Mouse (Mus musculus) neural tube, embryonic 12.5 days (tissue): ENCODE data around the gene Tspan12. TPM values are rescaled to one million over a fixed set of nuclear protein-coding genes. Genes with fewer than 3 reads are reported as not detected.
A peak's percentile ranks its signal among the peaks of the same experiment; 100 is the strongest.

Experiments used
- ATAC-seq: fragments of 200-750 bp; cut with Nextera tagmentation; 2 replicates; pipeline ENCODE4 v1.8.0; 2017; ENCODE audit warnings: low read depth, mild to moderate bottlenecking, moderate TSS enrichment, moderate library complexity; ENCODE audit not compliant: low FRiP score
- H3K27ac ChIP-seq: fragments of 300-500 bp; sonication (generic); 2 replicates; pipeline ENCODE4 v1.5.1; 2016
- H3K27me3 ChIP-seq: fragments of 300-500 bp; sonication (generic); replicated peaks from 2 replicates; pipeline ENCODE4 v1.6.1; 2016; ENCODE audit warnings: mild to moderate bottlenecking
- H3K36me3 ChIP-seq: fragments of 300-500 bp; sonication (generic); 2 replicates; pipeline ENCODE4 v1.6.1; 2016; ENCODE audit warnings: mild to moderate bottlenecking
- H3K4me1 ChIP-seq: fragments of 300-500 bp; sonication (generic); 2 replicates; pipeline ENCODE4 v1.6.1; 2016
- H3K4me2 ChIP-seq: fragments of 300-500 bp; sonication (generic); replicated peaks from 2 replicates; pipeline ENCODE4 v1.6.1; 2016; ENCODE audit warnings: mild to moderate bottlenecking
- H3K4me3 ChIP-seq: fragments of 300-500 bp; sonication (generic); 2 replicates; pipeline ENCODE4 v1.5.1; 2016
- H3K9ac ChIP-seq: fragments of 300-500 bp; sonication (generic); 2 replicates; pipeline ENCODE4 v1.6.1; 2016; ENCODE audit warnings: mild to moderate bottlenecking
- H3K9me3 ChIP-seq: fragments of 300-500 bp; sonication (generic); 2 replicates; pipeline ENCODE4 v1.6.1; 2016; ENCODE audit warnings: mild to moderate bottlenecking
- WGBS: fragments of 180-500 bp; shearing (Covaris S2); methylation state at CpG from one replicate; pipeline ENCODE4 v1.1.7; 2016; 5-methylcytosine and 5-hydroxymethylcytosine counted together
- polyA plus RNA-seq: library from polyadenylated mRNA; unstranded; fragments of >200 nt; fragmentation: Nextera tagmentation; extraction: Ambion mirVana; gene quantifications from 2 replicates; pipeline ENCODE4 v1.2.1, GENCODE M21; 2016

The Tspan12 gene
- polyA plus RNA-seq, 1 experiment from 2014 or later = 62.2 TPM

- ATAC-seq = peak; percentile 95
- WGBS = 0% methylated on average over 5 of the region's 5 CpGs
- peaks cover 8% of the 10 kb centered on the region; the same call in 1 of the 2 replicates for H3K36me3 ChIP-seq
These were observed 1.0 kb downstream of the Tspan12 start for GRCm38 (mm10) chr6:21851346-21851595.

GRCm38 (mm10) chr6:21850526-21851345, 1.6 kb downstream of the Tspan12 start:
- Histone ChIP-seq H3K4me1 (peaks cover 11% of the 10 kb centered on the region), H3K36me3 (peaks cover 12% of the 10 kb centered on the region; the same call in 1 of the 2 replicates), H3K27me3 (no peaks in the 10 kb centered on the region), H3K9me3 (no peaks in the 10 kb centered on the region), H3K4me3 (peak overlapping the region; percentile 78), H3K9ac (peak overlapping the region; percentile 80), H3K27ac (no peak overlapping the region), H3K4me2 (peak overlapping the region; percentile 74)
- WGBS = 26% methylated on average over 21 of the region's 21 CpGs
- peak; percentile 27 for ATAC-seq

More at GRCm38 (mm10) chr6:21851346-21851595, 1.0 kb downstream of the Tspan12 start:
- Histone ChIP-seq H3K9ac (peak overlapping the region; percentile 80), H3K27me3 (no peaks in the 10 kb centered on the region), H3K27ac (peak overlapping the region; percentile 77; the same call in 1 of the 2 replicates), H3K9me3 (no peaks in the 10 kb centered on the region), H3K4me2 (peak overlapping the region; percentile 74), H3K4me1 (peaks cover 11% of the 10 kb centered on the region), H3K4me3 (peak overlapping the region; percentile 78)

- 97% methylated on average over 4 of the region's 4 CpGs for WGBS
- ATAC-seq = no peak
These were observed 3.5 kb downstream of the Tspan12 start for GRCm38 (mm10) chr6:21848808-21849207.

GRCm38 (mm10) chr6:21839976-21840775, 12.1 kb downstream of the Tspan12 start:
- Histone ChIP-seq H3K27ac (no peak overlapping the region), H3K9me3 (no peaks in the 10 kb centered on the region), H3K36me3 (peaks cover 10% of the 10 kb centered on the region), H3K4me1 (peaks cover 14% of the 10 kb centered on the region), H3K4me2 (peak overlapping the region; percentile 24), H3K4me3 (no peak overlapping the region), H3K9ac (no peak overlapping the region), H3K27me3 (no peaks in the 10 kb centered on the region)
- ATAC-seq = peak; percentile 91
- 15% methylated on average over 9 of the region's 9 CpGs for WGBS

More at GRCm38 (mm10) chr6:21848808-21849207, 3.5 kb downstream of the Tspan12 start:
- H3K4me2 ChIP-seq = no peak overlapping the region
- no peak overlapping the region for H3K4me3 ChIP-seq
- peaks cover 11% of the 10 kb centered on the region for H3K4me1 ChIP-seq
- H3K36me3 ChIP-seq = peaks cover 15% of the 10 kb centered on the region; the same call in 1 of the 2 replicates
- H3K9ac ChIP-seq = no peak overlapping the region
- no peak overlapping the region for H3K27ac ChIP-seq
- H3K27me3 ChIP-seq = no peaks in the 10 kb centered on the region
- H3K9me3 ChIP-seq = no peaks in the 10 kb centered on the region

GRCm38 (mm10) chr6:21839244-21839814, 13.0 kb downstream of the Tspan12 start:
- peak; percentile 41; the same call in 1 of the 2 replicates for ATAC-seq
- H3K4me1 ChIP-seq = peaks cover 14% of the 10 kb centered on the region
- H3K4me2 ChIP-seq = no peak overlapping the region; the same call in 1 of the 2 replicates
- no peaks in the 10 kb centered on the region for H3K27me3 ChIP-seq
- H3K9ac ChIP-seq = no peak overlapping the region
- H3K36me3 ChIP-seq = peaks cover 16% of the 10 kb centered on the region
- 67% methylated on average over 10 of the region's 10 CpGs for WGBS
- H3K4me3 ChIP-seq = no peak overlapping the region
- no peak overlapping the region for H3K27ac ChIP-seq
- H3K9me3 ChIP-seq = no peaks in the 10 kb centered on the region

- Histone ChIP-seq H3K4me1 (no peaks in the 10 kb centered on the region), H3K27me3 (no peaks in the 10 kb centered on the region), H3K4me3 (no peak overlapping the region), H3K9ac (no peak overlapping the region), H3K9me3 (no peaks in the 10 kb centered on the region), H3K36me3 (peaks cover 33% of the 10 kb centered on the region), H3K27ac (no peak overlapping the region), H3K4me2 (no peak overlapping the region)
- no peak for ATAC-seq
- WGBS = 88% methylated on average over 4 of the region's 4 CpGs
These were observed 18.8 kb downstream of the Tspan12 start for GRCm38 (mm10) chr6:21833531-21833930.

GRCm38 (mm10) chr6:21831871-21832270, 20.4 kb downstream of the Tspan12 start:
- H3K9me3 ChIP-seq = no peaks in the 10 kb centered on the region
- H3K4me2 ChIP-seq = no peak overlapping the region
- 82% methylated on average over 3 of the region's 3 CpGs for WGBS
- no peaks in the 10 kb centered on the region for H3K4me1 ChIP-seq
- H3K36me3 ChIP-seq = peaks cover 33% of the 10 kb centered on the region
- no peak overlapping the region for H3K9ac ChIP-seq
- no peaks in the 10 kb centered on the region for H3K27me3 ChIP-seq
- H3K27ac ChIP-seq = no peak overlapping the region
- H3K4me3 ChIP-seq = no peak overlapping the region
- no peak for ATAC-seq

GRCm38 (mm10) chr6:21830931-21831330, 21.4 kb downstream of the Tspan12 start:
- Histone ChIP-seq H3K27me3 (no peaks in the 10 kb centered on the region), H3K4me2 (no peak overlapping the region), H3K4me3 (no peak overlapping the region), H3K9me3 (no peaks in the 10 kb centered on the region), H3K9ac (no peak overlapping the region), H3K4me1 (no peaks in the 10 kb centered on the region), H3K36me3 (peaks cover 31% of the 10 kb centered on the region), H3K27ac (no peak overlapping the region)
- no peak for ATAC-seq
- 69% methylated on average over 6 of the region's 6 CpGs for WGBS

- Histone ChIP-seq H3K27me3 (no peaks in the 10 kb centered on the region), H3K9ac (no peak overlapping the region), H3K4me3 (no peak overlapping the region), H3K4me1 (no peaks in the 10 kb centered on the region), H3K36me3 (peaks cover 21% of the 10 kb centered on the region), H3K9me3 (no peaks in the 10 kb centered on the region), H3K4me2 (no peak overlapping the region), H3K27ac (no peak overlapping the region)
- no peak for ATAC-seq
- 87% methylated on average over 7 of the region's 7 CpGs for WGBS
These were observed 22.4 kb downstream of the Tspan12 start for GRCm38 (mm10) chr6:21829930-21830329.

GRCm38 (mm10) chr6:21828437-21828836, 23.9 kb downstream of the Tspan12 start:
- 78% methylated on average over 4 of the region's 4 CpGs for WGBS
- no peak for ATAC-seq
- Histone ChIP-seq H3K9ac (no peak overlapping the region), H3K9me3 (no peaks in the 10 kb centered on the region), H3K27ac (no peak overlapping the region), H3K4me2 (no peak overlapping the region), H3K4me3 (no peak overlapping the region), H3K36me3 (peaks cover 8% of the 10 kb centered on the region; the same call in 1 of the 2 replicates), H3K27me3 (no peaks in the 10 kb centered on the region), H3K4me1 (no peaks in the 10 kb centered on the region)

- Histone ChIP-seq H3K27ac (no peak overlapping the region), H3K4me3 (no peak overlapping the region), H3K36me3 (peaks cover 5% of the 10 kb centered on the region; the same call in 1 of the 2 replicates), H3K9me3 (no peaks in the 10 kb centered on the region), H3K9ac (no peak overlapping the region), H3K4me1 (no peaks in the 10 kb centered on the region), H3K4me2 (no peak overlapping the region), H3K27me3 (no peaks in the 10 kb centered on the region)
- no peak for ATAC-seq
- 94% methylated on average over 7 of the region's 7 CpGs for WGBS
These were observed 24.3 kb downstream of the Tspan12 start for GRCm38 (mm10) chr6:21828001-21828400.

- Histone ChIP-seq H3K9ac (no peak overlapping the region), H3K36me3 (no peaks in the 10 kb centered on the region), H3K4me2 (no peak overlapping the region), H3K4me1 (no peaks in the 10 kb centered on the region), H3K27ac (no peak overlapping the region), H3K9me3 (no peaks in the 10 kb centered on the region), H3K4me3 (no peak overlapping the region), H3K27me3 (no peaks in the 10 kb centered on the region)
- no peak for ATAC-seq
- WGBS = 82% methylated on average over 7 of the region's 7 CpGs
These were observed 28.6 kb downstream of the Tspan12 start for GRCm38 (mm10) chr6:21823694-21824093.
